Mouse (Mus musculus): ENCODE results near the gene Gm37240.

The Gm37240 gene

DNA sequence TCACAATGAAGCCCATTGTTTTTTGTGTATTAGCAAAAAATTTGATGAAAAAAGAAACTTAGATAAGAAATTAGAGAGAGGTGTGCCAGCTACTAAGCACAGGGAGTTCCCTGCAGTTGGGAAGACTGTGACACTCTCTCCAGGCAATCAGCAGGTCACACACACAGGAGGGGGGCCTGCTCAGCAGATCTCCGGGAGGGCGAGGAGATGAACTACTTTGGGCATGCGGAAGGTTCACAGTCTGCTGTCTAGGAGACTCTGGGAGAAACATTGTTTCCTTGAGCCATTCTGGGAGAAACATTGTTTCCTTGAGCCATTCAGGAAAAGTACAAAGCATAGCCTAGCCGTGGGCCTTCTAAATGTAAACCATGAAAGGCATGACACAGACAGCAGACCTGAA, 1244.4 kb downstream of the Gm37240 start:
- no peak for DNase-seq (ENCODE audit: low spot score)

DNA sequence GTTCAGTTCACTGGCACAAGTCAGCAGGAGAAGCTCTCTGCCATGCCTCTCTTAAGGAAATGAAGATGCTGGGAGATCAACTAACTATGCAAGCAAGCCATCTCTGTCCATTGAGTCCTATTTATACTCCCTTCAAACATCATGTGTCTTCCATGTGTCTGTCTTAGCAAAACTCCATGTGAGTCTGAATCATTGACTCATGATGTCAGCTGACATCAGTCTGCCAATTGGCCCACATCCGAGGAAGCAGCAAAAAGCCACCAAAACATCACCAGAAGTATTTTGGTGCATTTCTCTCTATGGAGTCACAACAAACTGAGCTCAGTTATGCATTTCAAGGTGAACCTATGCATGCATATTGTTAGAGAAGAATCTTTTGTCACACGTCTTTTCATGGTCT, 1245.9 kb downstream of the Gm37240 start:
- no peak for DNase-seq (ENCODE audit: low spot score)

DNA sequence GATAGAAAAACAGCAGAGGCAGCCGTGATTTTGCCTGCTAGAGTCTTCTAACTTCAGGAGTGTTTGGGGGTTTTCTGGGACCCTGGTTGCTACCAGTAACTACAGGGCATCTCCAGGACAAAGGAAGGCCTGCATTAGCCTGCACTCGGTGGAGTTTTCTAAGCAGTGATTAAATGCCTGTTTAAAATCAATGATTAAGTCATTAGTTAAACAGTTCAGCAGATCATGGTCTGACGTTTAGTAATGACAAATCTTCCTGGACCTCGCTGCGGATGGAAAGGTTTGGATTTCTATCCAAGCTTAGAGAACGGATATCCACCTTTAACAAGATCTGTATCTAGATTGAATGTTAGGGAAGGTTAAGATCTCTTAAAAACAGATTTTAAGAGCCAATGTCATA, 1246.8 kb downstream of the Gm37240 start:
- DNase-seq (ENCODE audit: low spot score) = no peak

DNA sequence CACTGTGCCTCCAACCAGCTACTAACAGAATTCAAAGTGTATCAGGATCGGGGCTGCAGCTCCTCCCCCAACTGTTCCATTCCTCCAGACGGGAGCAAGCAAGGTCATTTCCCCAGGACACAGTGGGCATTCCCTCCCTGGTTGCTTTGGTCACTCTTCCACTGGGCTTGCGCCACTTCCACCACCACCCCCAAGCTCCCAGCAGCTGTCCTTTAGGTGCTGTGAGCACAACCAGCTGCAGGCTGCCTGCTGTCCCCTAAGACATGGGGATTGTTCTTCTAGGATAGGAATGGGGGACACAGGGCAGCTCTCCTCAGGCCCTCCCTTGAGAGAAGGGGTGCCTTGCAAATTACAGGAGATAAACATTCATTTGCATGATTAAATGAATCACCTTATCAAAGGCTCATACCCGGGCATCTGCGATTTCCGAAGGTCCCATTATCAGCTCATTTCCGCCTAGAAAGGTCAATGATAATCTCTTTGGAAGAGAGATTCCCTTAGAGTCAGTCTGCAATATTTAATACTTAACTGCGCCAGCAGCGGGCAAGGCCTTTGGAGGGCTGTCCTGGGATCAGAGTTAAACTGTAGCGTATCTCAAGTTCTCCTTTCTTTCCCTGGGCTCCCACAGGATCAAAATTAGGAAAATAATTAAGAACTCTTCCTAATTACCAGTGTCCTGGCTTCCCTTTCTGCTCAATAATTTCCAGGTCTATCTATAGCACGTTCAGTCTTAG, 1247.4 kb downstream of the Gm37240 start:
- no peak for DNase-seq (ENCODE audit: low spot score)

DNA sequence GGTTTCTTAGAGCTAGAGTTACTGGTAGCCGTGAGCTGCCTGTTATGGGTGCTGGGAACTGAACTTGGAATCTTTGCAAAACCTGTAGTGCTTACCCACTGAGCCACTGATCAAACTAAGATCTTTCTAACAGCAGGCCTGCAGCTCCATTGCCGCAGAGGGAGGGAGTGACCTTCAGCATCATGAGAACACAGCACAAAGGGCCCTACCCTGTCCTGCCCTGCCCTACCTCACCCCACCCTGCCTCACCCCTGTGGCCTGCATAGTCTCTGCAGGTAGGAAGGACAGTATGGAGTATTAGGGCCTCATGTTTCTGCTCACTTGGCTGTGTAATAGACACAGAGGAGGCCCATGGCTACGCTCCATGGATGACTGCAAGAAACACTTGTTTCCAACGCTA, 1248.5 kb downstream of the Gm37240 start:
- DNase-seq (ENCODE audit: low spot score) = no peak

DNA sequence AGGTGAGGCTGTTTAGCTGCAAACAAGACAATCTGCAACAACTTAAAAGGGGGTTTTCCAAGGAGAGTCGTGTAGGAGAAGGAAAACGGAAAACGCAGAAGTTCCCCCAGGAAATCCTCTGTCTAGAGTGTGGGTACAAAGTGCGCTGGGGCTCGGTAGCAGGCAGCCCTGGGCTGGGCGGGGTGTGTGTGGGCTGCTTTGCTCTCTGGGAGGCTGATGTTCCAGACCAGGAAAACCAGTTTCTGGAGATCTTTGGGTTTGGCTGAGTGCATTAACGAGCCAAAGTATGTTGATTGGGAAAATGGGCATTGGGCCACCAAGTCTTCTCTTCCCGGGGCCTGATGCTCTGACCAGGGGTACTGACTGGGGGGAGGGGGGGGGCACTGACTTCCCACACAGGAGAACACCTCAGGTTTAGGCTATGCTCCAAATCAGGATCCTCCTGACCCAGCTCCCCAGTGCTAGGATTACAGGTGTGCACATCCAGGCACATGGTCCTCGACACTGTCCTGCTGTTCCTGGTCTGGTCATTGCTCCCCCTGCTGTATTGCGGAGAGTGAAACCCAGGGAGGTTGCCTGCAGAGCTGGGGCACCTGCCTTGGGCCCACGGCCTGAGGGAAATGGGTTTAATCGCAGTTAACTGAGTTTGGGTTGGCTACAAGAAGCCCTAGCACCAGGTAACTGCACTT, 1249.3 kb downstream of the Gm37240 start:
- DNase-seq (ENCODE audit: low spot score) = no peak

DNA sequence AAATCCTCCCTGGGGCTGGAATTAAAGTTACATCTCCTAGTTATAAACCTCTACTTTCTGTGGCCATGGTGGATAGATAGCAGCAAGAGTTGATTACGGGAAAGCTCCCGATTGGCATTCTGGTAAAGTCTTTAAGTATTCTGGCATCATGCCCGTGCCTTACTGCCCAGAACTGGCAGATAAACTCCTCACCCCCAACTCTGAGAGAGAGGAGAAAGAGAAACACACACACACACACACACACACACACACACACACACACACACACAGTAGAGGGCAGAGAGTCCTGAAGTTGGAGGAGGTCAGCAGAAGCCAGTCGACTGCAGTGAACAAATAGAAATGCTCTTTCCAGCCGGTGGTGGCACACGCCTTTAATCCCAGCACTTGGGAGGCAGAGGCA, 1250.2 kb downstream of the Gm37240 start:
- DNase-seq (ENCODE audit: low spot score) = no peak

DNA sequence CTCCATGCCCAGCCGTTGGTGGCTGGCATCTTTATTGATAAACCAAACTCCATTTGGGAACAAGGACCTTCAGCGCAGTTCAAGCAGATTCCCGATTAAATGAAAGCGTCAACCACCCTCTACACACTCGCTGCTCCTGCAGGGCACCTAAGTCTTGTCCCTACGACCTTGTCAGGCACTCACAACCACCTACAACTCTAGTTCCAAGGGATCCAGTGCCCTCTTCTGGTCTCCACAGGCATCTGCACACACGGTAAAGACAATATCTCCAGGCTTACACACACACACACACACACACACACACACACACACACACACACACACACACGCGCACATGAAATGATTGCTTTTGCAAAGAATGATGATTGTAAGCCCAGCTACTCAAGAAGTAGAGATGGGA, 1255.7 kb downstream of the Gm37240 start:
- DNase-seq (ENCODE audit: low spot score) = no peak

DNA sequence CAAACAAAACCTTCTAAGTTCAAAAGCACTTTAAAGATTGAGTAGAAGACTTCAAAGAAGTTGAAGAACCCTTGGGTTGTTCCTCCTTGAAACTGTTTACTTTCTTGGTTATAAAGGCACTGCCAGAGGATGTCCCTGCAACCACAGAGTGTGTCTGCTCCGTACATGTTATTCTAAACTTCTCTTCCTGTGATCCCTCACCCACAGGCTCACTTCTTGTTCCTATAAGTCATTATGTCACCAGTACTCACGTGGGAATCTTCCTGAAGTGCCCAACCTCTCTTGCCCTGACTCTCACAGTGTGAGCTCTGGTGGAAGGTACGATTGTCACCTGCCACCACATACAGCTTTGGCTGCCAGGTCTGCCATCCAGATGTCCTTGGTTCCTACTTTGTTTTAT, 1265.3 kb downstream of the Gm37240 start:
- DNase-seq (ENCODE audit: low spot score) = no peak

DNA sequence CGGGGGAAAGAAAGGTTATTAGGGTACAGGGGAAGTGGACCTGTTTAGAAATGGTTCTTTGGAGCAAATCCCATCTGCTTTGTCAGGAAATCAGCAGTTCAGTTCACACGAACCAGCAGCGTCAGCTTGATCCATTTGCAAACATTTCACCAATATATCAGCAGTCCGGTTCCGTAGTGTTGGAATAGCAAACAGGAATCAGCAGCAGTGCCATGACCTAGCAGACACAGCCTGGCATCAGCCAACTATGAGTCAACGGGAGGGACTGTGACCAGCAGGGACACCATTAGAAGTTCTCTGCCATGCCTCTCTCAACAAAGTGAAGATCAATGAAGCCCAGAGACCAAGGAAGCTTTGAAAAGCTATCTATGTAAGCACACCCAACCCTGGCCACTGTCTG, 1267.6 kb downstream of the Gm37240 start:
- DNase-seq (ENCODE audit: low spot score) = no peak

DNA sequence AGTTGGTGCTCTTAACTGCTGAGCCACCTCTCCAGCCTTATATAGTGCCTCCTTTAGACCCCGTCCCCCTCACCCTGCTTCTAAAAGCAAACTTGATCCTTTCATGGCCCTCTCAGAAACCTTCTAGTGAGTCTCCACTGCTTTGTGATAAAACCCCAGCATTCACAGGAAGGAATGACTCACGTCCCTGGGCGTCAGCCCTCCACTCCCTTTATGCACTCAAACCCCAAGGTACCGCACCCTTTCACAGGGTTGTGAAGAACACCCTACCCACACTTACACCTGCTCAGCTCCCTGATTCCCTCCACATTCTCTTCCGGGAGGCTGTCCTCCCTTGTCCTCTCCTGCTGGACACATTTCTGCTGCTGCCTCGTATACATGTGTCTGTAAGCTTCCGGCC, 1268.3 kb downstream of the Gm37240 start:
- no peak for DNase-seq (ENCODE audit: low spot score)

DNA sequence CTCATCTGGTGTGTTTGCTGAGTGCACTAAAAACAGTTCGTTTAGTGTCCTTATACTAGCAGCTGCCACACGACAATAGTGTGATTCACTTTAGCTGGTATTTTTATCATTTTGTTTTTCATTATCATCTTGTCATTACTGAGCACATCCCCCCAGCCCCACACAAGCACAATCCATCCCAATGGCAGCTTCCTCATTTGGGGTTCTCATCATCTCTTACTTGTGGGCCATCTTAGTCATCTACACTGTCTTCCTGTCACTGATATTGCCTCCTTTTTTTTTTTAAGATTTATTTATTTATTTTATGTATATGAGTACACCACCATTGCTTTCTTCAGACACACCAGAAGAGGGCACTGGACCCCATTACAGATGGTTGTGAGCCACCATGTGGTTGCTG, 1268.7 kb downstream of the Gm37240 start:
- DNase-seq (ENCODE audit: low spot score) = no peak

DNA sequence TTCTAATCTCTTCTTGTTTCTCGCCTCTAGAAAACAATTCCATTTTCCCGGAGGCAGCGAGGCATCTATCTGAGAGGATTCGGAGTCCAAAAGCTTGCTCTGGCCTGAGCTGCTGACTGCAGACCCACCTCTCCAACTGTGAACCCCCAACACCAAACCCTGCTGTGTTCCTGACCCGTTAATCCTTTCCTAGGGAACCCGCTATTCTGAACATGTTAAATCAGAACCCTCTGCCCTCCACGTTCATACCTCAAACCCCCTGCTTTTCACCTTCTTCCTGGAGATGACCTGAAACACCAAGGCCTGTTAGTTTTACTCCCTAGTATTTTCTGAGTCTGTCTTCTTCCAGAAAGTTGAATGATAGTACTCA, 1271.5 kb downstream of the Gm37240 start:
- no peak for DNase-seq (ENCODE audit: low spot score)

DNA sequence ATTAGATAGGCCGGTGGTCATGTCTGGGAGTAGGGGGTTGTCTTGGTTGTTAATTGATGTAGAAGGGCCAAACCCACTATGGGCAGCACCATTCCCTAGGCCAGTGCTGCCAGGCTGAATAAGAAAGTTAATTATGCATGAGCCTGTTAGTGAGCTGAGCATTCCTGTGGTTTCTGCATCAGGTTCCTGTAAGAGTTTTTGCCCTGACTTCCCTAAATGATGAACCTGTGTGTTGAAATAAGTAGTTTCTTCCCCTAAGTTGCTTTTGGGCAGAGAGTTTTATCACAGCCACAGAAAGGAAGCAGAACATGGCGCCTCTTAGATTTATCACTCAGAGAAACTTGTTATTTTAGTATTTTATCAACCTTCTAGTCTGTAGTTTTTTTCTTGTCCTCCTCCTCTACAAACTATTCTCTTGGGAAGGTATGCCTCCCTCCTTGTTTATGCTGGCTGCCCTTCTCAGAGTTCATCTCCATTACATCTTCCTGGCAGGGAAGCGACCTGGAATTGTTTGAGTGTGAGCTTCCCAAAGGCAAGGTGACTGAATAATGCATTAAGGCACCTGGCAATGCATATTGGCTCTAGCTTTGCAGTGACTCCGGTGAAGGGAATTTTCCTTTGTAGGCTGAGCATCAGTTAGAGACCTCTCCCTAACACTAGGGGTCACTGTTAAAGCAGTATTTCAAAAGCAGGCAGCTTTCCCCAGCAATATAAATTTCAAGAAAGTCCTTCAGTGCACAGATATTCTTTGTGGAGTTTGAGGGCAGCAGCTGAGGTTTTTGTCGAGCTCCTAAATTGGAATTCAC, 1272.1 kb downstream of the Gm37240 start:
- peak; percentile 74 for DNase-seq (ENCODE audit: low spot score)

DNA sequence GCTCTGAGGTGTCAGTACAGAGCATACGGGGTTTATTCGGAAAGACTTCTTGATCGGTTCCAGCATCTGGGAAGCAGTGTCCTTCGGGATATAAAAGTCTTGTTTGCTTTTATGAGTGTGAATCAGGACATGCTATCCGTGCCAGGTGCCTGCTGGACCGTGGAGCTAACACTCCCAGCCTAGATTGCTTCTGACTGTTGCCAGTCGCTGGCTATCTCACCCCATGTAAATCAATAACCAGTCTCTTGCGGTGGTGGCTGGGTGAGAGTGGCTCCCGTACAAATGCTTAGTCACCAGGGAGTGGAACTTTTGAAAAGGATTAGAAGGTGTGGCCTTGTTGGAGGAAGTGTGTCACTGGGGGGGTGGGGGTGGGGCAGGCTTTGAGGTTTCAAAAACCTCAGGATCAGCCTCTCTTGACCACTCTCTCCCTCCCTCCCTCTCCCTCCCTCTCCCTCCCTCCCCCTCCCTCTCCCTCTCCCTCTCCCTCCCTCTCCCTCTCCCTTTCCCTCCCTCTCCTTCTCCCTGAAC, 1277.1 kb downstream of the Gm37240 start:
- no peak for DNase-seq (ENCODE audit: low spot score)

DNA sequence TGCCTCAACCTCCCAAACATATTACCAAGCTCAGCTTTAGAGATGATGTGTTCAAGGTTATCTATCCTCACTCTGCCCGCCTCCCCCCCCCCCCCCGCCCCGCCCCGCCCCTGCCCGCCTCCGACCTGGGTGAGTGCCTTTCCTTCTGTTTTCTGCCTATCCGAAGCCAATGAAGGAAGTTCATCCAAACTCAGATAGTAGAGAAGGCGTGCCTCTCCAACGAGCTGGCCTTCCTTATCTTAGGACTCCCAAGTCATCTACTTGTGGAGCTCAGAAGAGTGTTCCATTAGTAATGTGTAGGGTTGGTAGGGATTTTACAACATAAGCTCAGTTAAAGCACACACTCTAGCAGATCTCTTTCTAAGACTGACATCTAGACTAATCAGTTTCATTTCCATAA, 1284.1 kb downstream of the Gm37240 start:
- no peak for DNase-seq (ENCODE audit: low spot score)

DNA sequence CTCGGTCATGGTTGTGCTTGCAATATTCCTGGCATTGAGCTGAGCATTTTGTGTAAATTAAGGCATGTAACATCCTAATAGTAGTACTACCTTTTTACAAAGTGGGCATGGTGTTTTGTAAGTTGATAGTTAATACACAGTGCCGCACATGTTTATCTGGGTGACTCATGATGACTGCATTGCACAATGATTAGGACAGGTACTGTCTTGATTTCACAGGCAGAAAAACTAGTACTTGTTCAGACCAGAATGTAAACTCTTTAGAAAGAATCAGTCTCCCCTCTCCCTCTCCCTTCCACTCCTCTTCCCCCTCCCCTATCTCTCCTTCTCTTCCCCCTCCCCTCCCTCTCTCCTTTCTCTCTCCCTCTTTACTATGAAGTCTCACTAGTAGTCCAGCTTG, 1284.6 kb downstream of the Gm37240 start:
- no peak for DNase-seq (ENCODE audit: low spot score)

DNA sequence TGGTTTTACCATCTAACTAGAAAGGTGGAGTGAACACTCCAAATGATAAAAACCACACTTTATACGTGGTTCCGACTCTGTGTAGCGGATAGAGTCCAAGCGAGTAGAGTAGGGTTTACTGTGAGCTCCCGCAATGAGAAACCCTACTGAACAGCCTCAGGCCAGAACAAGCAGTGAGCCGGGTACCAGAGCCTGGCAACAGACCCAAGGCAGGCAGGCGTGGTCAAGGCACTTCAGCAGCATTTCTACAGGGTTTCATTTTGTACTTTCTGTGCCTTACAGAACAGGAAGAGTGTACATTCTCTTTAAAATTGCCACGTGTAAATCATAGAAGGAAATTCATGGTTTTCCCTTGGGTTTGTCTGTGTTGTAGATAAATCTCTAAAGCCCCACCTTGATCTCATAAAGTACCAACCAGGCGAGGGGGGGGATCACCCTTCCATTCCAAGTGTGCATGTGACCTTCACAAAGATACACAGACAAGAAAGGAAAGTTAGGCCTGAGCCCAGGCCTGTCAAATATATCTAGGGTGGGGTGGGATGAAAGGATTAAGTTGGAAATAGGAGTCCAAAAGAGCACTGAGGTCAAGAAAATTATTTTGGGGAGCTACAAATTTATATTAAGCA, 1285.3 kb downstream of the Gm37240 start:
- no peak for DNase-seq (ENCODE audit: low spot score)

DNA sequence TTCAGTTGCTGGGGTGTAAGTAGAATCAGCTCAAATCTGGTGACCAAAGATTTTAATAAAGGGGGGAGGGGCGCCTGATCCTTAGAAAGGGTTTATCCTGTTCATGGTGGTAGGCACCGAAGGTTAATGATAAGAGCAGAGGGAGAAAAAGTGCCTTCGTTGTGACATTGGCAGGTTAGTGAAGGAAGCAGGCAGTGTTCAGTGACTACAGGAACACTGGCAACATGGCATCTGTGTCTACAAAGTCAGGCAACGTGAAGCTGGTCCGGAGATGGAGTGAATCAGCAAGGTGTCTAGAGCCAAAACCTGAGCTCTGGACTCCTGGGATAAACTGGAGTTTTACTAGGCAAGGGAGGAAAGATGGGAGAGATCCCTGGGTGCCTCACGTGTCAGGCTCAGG, 1288.6 kb downstream of the Gm37240 start:
- no peak for DNase-seq (ENCODE audit: low spot score)

DNA sequence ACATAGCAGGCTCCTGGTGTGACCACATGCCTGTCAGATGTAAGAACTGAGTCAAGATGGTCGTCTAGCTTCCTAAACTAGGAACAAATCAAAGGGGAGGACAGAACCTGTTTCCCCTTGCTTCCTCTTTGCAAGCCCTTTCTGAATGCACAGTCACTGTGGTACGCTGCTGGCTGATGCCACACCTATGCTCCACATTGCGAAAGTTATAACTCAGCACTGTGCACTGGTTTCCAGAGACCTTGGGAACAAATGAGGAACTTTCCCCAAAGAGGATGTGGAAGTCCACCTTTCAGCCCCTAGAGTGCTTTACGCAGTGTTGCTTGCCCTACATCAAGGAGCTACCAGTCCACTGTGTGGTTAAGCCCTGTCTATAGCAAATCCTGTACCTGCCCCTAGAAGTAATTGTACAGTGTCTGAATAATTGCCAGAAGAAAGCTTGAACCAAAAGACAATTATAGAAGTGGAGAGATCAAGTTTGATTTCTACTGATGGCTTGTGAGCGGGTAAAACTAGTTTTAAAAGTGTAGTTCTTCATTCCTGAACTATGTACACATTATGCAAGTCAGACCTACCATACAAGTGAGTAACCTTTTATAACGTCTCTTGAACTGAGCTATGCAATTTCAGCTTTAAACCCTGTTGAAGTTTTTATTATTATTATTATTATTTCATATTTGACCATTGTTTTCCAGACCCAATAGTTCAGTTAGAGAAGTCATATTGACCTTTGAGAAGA, 1289.2 kb downstream of the Gm37240 start:
- DNase-seq (ENCODE audit: low spot score) = no peak

DNA sequence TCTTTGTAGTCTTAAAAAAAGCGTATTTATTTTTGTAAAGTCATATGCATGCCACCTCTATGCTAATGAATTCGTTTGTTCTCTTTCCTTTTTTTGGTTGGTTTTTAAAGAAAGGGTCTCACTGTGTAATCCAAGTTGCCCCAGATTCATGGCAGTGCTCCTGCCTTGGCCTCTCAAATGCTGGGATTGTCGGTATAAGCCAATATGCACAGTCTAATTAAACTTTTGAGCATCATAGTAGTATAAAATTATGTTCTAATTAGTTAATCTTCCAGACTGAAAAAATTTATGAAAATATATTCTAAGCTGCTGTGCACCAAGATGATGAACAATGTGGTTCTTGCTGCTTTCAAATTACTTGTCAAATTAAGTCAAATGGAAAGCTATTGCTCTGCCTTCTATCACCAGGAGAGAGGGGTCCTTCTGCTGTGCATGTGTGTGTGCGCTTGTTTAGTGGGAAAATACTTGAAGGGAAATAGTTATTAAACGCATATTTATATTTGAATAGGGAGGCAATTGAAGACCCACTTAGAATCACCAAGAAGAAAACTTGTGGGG, 1291.6 kb downstream of the Gm37240 start:
- peak; percentile 20 for DNase-seq (ENCODE audit: low spot score)

Data from retina, embryonic 14.5 days (tissue).